Mouse (Mus musculus) liver, embryonic 16.5 days (tissue): ENCODE results near the gene Tap1. TPM values are rescaled to one million over a fixed set of nuclear protein-coding genes. Genes with fewer than 3 reads are reported as not detected.
"Not testable (repeated sequence)": the region's sequence is repeated elsewhere in the genome, so short reads cannot be mapped to it uniquely, and the experiment has no call there.

ENCODE experiments used
- ATAC-seq: fragments of 200-750 bp; cut with Nextera tagmentation; 2 replicates; pipeline ENCODE4 v1.8.0; 2017; ENCODE audit warnings: low read depth, mild to moderate bottlenecking, moderate number of reproducible peaks, moderate library complexity
- H3K27ac ChIP-seq: fragments of 300-500 bp; sonication (generic); 2 replicates; pipeline ENCODE4 v1.5.1; 2014; ENCODE audit warnings: mild to moderate bottlenecking, low read length
- H3K27me3 ChIP-seq: fragments of 300-500 bp; sonication (generic); 2 replicates; pipeline ENCODE4 v1.6.1; 2014; ENCODE audit warnings: low read depth, low read length, mixed read lengths; ENCODE audit not compliant: control insufficient read depth, insufficient read depth
- H3K36me3 ChIP-seq: fragments of 300-500 bp; sonication (generic); 2 replicates; pipeline ENCODE4 v1.6.1; 2014; ENCODE audit warnings: mild to moderate bottlenecking; ENCODE audit not compliant: control insufficient read depth, insufficient read depth
- H3K4me1 ChIP-seq: fragments of 300-500 bp; sonication (generic); 2 replicates; pipeline ENCODE4 v1.6.1; 2014; ENCODE audit warnings: low read depth, low read length, mixed read lengths; ENCODE audit not compliant: control insufficient read depth
- H3K4me2 ChIP-seq: fragments of 300-500 bp; sonication (generic); 2 replicates; pipeline ENCODE4 v1.6.1; 2014; ENCODE audit warnings: low read depth, low read length, mixed read lengths
- H3K4me3 ChIP-seq: fragments of 300-500 bp; sonication (generic); 2 replicates; pipeline ENCODE4 v1.5.1; 2014; ENCODE audit warnings: low read depth, mild to moderate bottlenecking, low read length
- H3K9ac ChIP-seq: fragments of 300-500 bp; sonication (generic); 2 replicates; pipeline ENCODE4 v1.6.1; 2014; ENCODE audit warnings: low read depth, low read length
- H3K9me3 ChIP-seq: fragments of 300-500 bp; sonication (generic); replicated peaks from 2 replicates; pipeline ENCODE4 v1.6.1; 2016; ENCODE audit warnings: low read length; ENCODE audit not compliant: control insufficient read depth
- WGBS: fragments of 180-500 bp; shearing (Covaris S2); extraction: QIAGEN DNeasy Blood & Tissue Kit; methylation state at CpG from one replicate; pipeline ENCODE4 v1.1.7; 2014; ENCODE audit not compliant: insufficient replicate concordance; 5-methylcytosine and 5-hydroxymethylcytosine counted together
- polyA plus RNA-seq: library from polyadenylated mRNA; unstranded; fragments of >200 nt; fragmentation: Nextera tagmentation; extraction: Ambion mirVana; gene quantifications from 2 replicates; pipeline ENCODE4 v1.2.1, GENCODE M21; 2015

The Tap1 gene
- polyA plus RNA-seq, 1 experiment from 2014 or later = 4.2 TPM

GRCm38 (mm10) chr17:34215176-34215575, 27.8 kb downstream of the Tap1 start:
- peaks cover 7% of the 10 kb centered on the region for H3K4me1 ChIP-seq
- H3K4me3 ChIP-seq = no peak overlapping the region
- no peaks in the 10 kb centered on the region for H3K36me3 ChIP-seq
- H3K27me3 ChIP-seq = no peaks in the 10 kb centered on the region; the same call in 1 of the 2 replicates
- H3K27ac ChIP-seq = no peak overlapping the region
- no peak overlapping the region for H3K4me2 ChIP-seq
- no peak for ATAC-seq
- H3K9ac ChIP-seq = no peak overlapping the region
- 0 out of 2 replicates have a peak, but pooled peaks cover 2% of the 10 kb centered on the region for H3K9me3 ChIP-seq
- 75% methylated on average over 12 of the region's 12 CpGs for WGBS

- Histone ChIP-seq H3K4me3 (no peak overlapping the region), H3K27me3 (no peaks in the 10 kb centered on the region; the same call in 1 of the 2 replicates), H3K9me3 (0 out of 2 replicates have a peak, but pooled peaks cover 2% of the 10 kb centered on the region), H3K9ac (no peak overlapping the region), H3K4me1 (no peaks in the 10 kb centered on the region), H3K27ac (no peak overlapping the region), H3K36me3 (no peaks in the 10 kb centered on the region), H3K4me2 (no peak overlapping the region)
- no peak for ATAC-seq
- WGBS = 63% methylated on average over 8 of the region's 8 CpGs
Measured at GRCm38 (mm10) chr17:34217216-34217928, 30.0 kb downstream of the Tap1 start.

GRCm38 (mm10) chr17:34217986-34218385, 30.6 kb downstream of the Tap1 start:
- H3K4me3 ChIP-seq = no peak overlapping the region
- H3K4me1 ChIP-seq = no peaks in the 10 kb centered on the region
- H3K36me3 ChIP-seq = no peaks in the 10 kb centered on the region
- WGBS = 64% methylated on average over 5 of the region's 5 CpGs
- H3K27me3 ChIP-seq = no peaks in the 10 kb centered on the region; the same call in 1 of the 2 replicates
- no peak for ATAC-seq
- H3K4me2 ChIP-seq = no peak overlapping the region
- H3K9me3 ChIP-seq = 0 out of 2 replicates have a peak, but pooled peaks cover 2% of the 10 kb centered on the region
- H3K9ac ChIP-seq = no peak overlapping the region
- H3K27ac ChIP-seq = no peak overlapping the region

GRCm38 (mm10) chr17:34218675-34219074, 31.3 kb downstream of the Tap1 start:
- Histone ChIP-seq H3K4me3 (no peak overlapping the region), H3K27ac (no peak overlapping the region), H3K9ac (no peak overlapping the region), H3K9me3 (0 out of 2 replicates have a peak, but pooled peaks cover 2% of the 10 kb centered on the region), H3K4me1 (no peaks in the 10 kb centered on the region), H3K36me3 (no peaks in the 10 kb centered on the region), H3K4me2 (no peak overlapping the region), H3K27me3 (no peaks in the 10 kb centered on the region; the same call in 1 of the 2 replicates)
- ATAC-seq = no peak
- 79% methylated on average over 11 of the region's 11 CpGs for WGBS

- H3K36me3 ChIP-seq, ATAC-seq: not testable (repeated sequence)
Measured at GRCm38 (mm10) chr17:34219096-34219495, 31.7 kb downstream of the Tap1 start.

GRCm38 (mm10) chr17:34219801-34220200, 32.4 kb downstream of the Tap1 start:
- WGBS = 84% methylated on average over 3 of the region's 7 CpGs
- not testable (repeated sequence) for H3K4me1 ChIP-seq, H3K36me3 ChIP-seq, H3K9me3 ChIP-seq, H3K27ac ChIP-seq, ATAC-seq, H3K4me2 ChIP-seq, H3K9ac ChIP-seq, H3K27me3 ChIP-seq, H3K4me3 ChIP-seq

More at GRCm38 (mm10) chr17:34219096-34219495, 31.7 kb downstream of the Tap1 start:
- H3K9me3 ChIP-seq, H3K4me1 ChIP-seq, H3K27me3 ChIP-seq, H3K4me2 ChIP-seq, H3K4me3 ChIP-seq, H3K9ac ChIP-seq, H3K27ac ChIP-seq: not testable (repeated sequence)
- 82% methylated on average over 8 of the region's 11 CpGs for WGBS

GRCm38 (mm10) chr17:34220401-34220800, 33.0 kb downstream of the Tap1 start:
- not testable (repeated sequence) for H3K4me3 ChIP-seq, H3K36me3 ChIP-seq, H3K4me1 ChIP-seq, H3K27ac ChIP-seq, H3K9me3 ChIP-seq, H3K27me3 ChIP-seq, H3K4me2 ChIP-seq, H3K9ac ChIP-seq, ATAC-seq
- WGBS = no CpG with 5 or more reads among the region's 16 CpGs

GRCm38 (mm10) chr17:34224816-34225215, 37.5 kb downstream of the Tap1 start:
- H3K4me2 ChIP-seq = no peak overlapping the region
- no peak for ATAC-seq
- no peak overlapping the region for H3K9ac ChIP-seq
- no peaks in the 10 kb centered on the region for H3K27me3 ChIP-seq
- no peaks in the 10 kb centered on the region for H3K9me3 ChIP-seq
- no peak overlapping the region for H3K27ac ChIP-seq
- whole genome bisulfite sequencing = 61% methylated on average over 3 of the region's 3 CpGs
- no peak overlapping the region for H3K4me3 ChIP-seq
- no peaks in the 10 kb centered on the region for H3K4me1 ChIP-seq
- no peaks in the 10 kb centered on the region for H3K36me3 ChIP-seq

GRCm38 (mm10) chr17:34225426-34225825, 38.1 kb downstream of the Tap1 start:
- H3K27ac ChIP-seq = no peak overlapping the region
- 82% methylated on average over 8 of the region's 8 CpGs for WGBS
- H3K4me2 ChIP-seq = no peak overlapping the region
- H3K9me3 ChIP-seq = no peaks in the 10 kb centered on the region
- no peak overlapping the region for H3K4me3 ChIP-seq
- H3K9ac ChIP-seq = no peak overlapping the region
- ATAC-seq = no peak
- H3K36me3 ChIP-seq = no peaks in the 10 kb centered on the region
- H3K27me3 ChIP-seq = no peaks in the 10 kb centered on the region
- no peaks in the 10 kb centered on the region for H3K4me1 ChIP-seq
